Mouse (Mus musculus) midbrain, embryonic 12.5 days (tissue): ENCODE measurements around the gene Il1rapl1. TPM values are rescaled to one million over a fixed set of nuclear protein-coding genes. Genes with fewer than 3 reads are reported as not detected.

Source experiments
- ATAC-seq: fragments of 200-750 bp; cut with Nextera tagmentation; 2 replicates; pipeline ENCODE4 v1.8.0; 2017; ENCODE audit warnings: low read depth, moderate TSS enrichment, moderate library complexity; ENCODE audit not compliant: low FRiP score
- H3K27ac ChIP-seq: fragments of 300-500 bp; sonication (generic); replicated peaks from 2 replicates; pipeline ENCODE4 v1.5.1; 2016; ENCODE audit warnings: mild to moderate bottlenecking
- H3K27me3 ChIP-seq: fragments of 300-500 bp; sonication (generic); 2 replicates; pipeline ENCODE4 v1.6.1; 2016; ENCODE audit warnings: mild to moderate bottlenecking
- H3K36me3 ChIP-seq: fragments of 300-500 bp; sonication (generic); 2 replicates; pipeline ENCODE4 v1.6.1; 2016
- H3K4me1 ChIP-seq: fragments of 300-500 bp; sonication (generic); 2 replicates; pipeline ENCODE4 v1.6.1; 2016
- H3K4me2 ChIP-seq: fragments of 300-500 bp; sonication (generic); replicated peaks from 2 replicates; pipeline ENCODE4 v1.6.1; 2016; ENCODE audit warnings: mild to moderate bottlenecking, moderate library complexity
- H3K4me3 ChIP-seq: fragments of 300-500 bp; sonication (generic); 2 replicates; pipeline ENCODE4 v1.5.1; 2016; ENCODE audit warnings: mild to moderate bottlenecking
- H3K9ac ChIP-seq: fragments of 300-500 bp; sonication (generic); replicated peaks from 2 replicates; pipeline ENCODE4 v1.6.1; 2016; ENCODE audit warnings: mild to moderate bottlenecking, moderate library complexity
- H3K9me3 ChIP-seq: fragments of 300-500 bp; sonication (generic); 2 replicates; pipeline ENCODE4 v1.6.1; 2016; ENCODE audit warnings: mild to moderate bottlenecking
- WGBS: fragments of 180-500 bp; shearing (Covaris S2); methylation state at CpG from one replicate; pipeline ENCODE4 v1.1.7; 2016; 5-methylcytosine and 5-hydroxymethylcytosine counted together
- polyA plus RNA-seq: library from polyadenylated mRNA; unstranded; fragments of >200 nt; fragmentation: Nextera tagmentation; extraction: Ambion mirVana; gene quantifications from 2 replicates; pipeline ENCODE4 v1.2.1, GENCODE M21; 2016

Gene Il1rapl1
- polyA plus RNA-seq = 2.0 TPM in 2 replicates

- no peaks in the 10 kb centered on the region for H3K9me3 ChIP-seq
- no peaks in the 10 kb centered on the region for H3K27me3 ChIP-seq
- H3K4me2 ChIP-seq = peak within 1 kb of the TSS; percentile 52
- peak within 1 kb of the TSS; percentile 40 for H3K4me3 ChIP-seq
- WGBS = 26% methylated on average over 12 of the region's 12 CpGs
- no peak within 1 kb of the TSS for H3K27ac ChIP-seq
- no peaks in the 10 kb centered on the region for H3K4me1 ChIP-seq
- peak within 1 kb of the TSS; percentile 34; the same call in 1 of the 2 replicates for H3K9ac ChIP-seq
- peak; percentile 79 for ATAC-seq
- no peaks in the 10 kb centered on the region for H3K36me3 ChIP-seq
These were observed at the start of gene Il1rapl1 for GRCm38 (mm10) chrX:88115609-88116073. Gene Il1rapl1 (minus strand): TSS chrX:88115645.

GRCm38 (mm10) chrX:88158037-88158436 lies 42.6 kb upstream of the Il1rapl1 start:
- WGBS = 45% methylated on average over 2 of the region's 2 CpGs
- Histone ChIP-seq H3K9ac (no peak overlapping the region), H3K4me1 (no peaks in the 10 kb centered on the region), H3K4me2 (no peak overlapping the region), H3K27me3 (no peaks in the 10 kb centered on the region), H3K27ac (no peak overlapping the region), H3K4me3 (no peak overlapping the region), H3K9me3 (no peaks in the 10 kb centered on the region), H3K36me3 (no peaks in the 10 kb centered on the region)
- peak; percentile 70; the same call in 1 of the 2 replicates for ATAC-seq

- H3K4me1 ChIP-seq = no peaks in the 10 kb centered on the region
- H3K9ac ChIP-seq = no peak overlapping the region
- no peaks in the 10 kb centered on the region for H3K9me3 ChIP-seq
- WGBS = 63% methylated on average over 3 of the region's 3 CpGs
- H3K27ac ChIP-seq = no peak overlapping the region
- no peak for ATAC-seq
- H3K4me2 ChIP-seq = no peak overlapping the region
- no peaks in the 10 kb centered on the region for H3K27me3 ChIP-seq
- no peak overlapping the region for H3K4me3 ChIP-seq
- no peaks in the 10 kb centered on the region for H3K36me3 ChIP-seq
These were observed 10.2 kb upstream of the Il1rapl1 start for GRCm38 (mm10) chrX:88125612-88126011.

GRCm38 (mm10) chrX:88120070-88120469 lies 4.6 kb upstream of the Il1rapl1 start:
- Histone ChIP-seq H3K4me3 (no peak overlapping the region), H3K4me2 (no peak overlapping the region), H3K27me3 (no peaks in the 10 kb centered on the region), H3K36me3 (no peaks in the 10 kb centered on the region), H3K9me3 (no peaks in the 10 kb centered on the region), H3K27ac (no peak overlapping the region), H3K9ac (no peak overlapping the region), H3K4me1 (no peaks in the 10 kb centered on the region)
- ATAC-seq = no peak
- 82% methylated on average over 3 of the region's 3 CpGs for WGBS

- Histone ChIP-seq H3K4me3 (no peak overlapping the region), H3K27me3 (no peaks in the 10 kb centered on the region), H3K9me3 (no peaks in the 10 kb centered on the region), H3K4me1 (no peaks in the 10 kb centered on the region), H3K4me2 (no peak overlapping the region), H3K36me3 (no peaks in the 10 kb centered on the region), H3K27ac (no peak overlapping the region), H3K9ac (no peak overlapping the region)
- ATAC-seq = no peak
- 39% methylated on average over 3 of the region's 3 CpGs for WGBS
These were observed 2.4 kb upstream of the Il1rapl1 start for GRCm38 (mm10) chrX:88117858-88118257.

GRCm38 (mm10) chrX:88116326-88116725 lies 881 bp upstream of the Il1rapl1 start:
- 13% methylated on average over 3 of the region's 3 CpGs for WGBS
- H3K4me3 ChIP-seq = peak overlapping the region; percentile 40
- ATAC-seq = no peak

GRCm38 (mm10) chrX:88113561-88113960 lies 1.9 kb downstream of the Il1rapl1 start:
- Histone ChIP-seq H3K36me3 (no peaks in the 10 kb centered on the region), H3K4me1 (no peaks in the 10 kb centered on the region), H3K27me3 (no peaks in the 10 kb centered on the region), H3K9me3 (no peaks in the 10 kb centered on the region), H3K4me2 (peak overlapping the region; percentile 19), H3K27ac (no peak overlapping the region), H3K9ac (no peak overlapping the region), H3K4me3 (0 out of 2 replicates have a peak overlapping the region, but pooled peaks have one; percentile 7)
- 51% methylated on average over 6 of the region's 6 CpGs for WGBS
- no peak for ATAC-seq

More at GRCm38 (mm10) chrX:88116326-88116725, 881 bp upstream of the Il1rapl1 start:
- Histone ChIP-seq H3K9ac (no peak overlapping the region), H3K27me3 (no peaks in the 10 kb centered on the region), H3K9me3 (no peaks in the 10 kb centered on the region), H3K27ac (no peak overlapping the region), H3K4me1 (no peaks in the 10 kb centered on the region), H3K4me2 (peak overlapping the region; percentile 52), H3K36me3 (no peaks in the 10 kb centered on the region)

- no peak overlapping the region for H3K4me3 ChIP-seq
- H3K9ac ChIP-seq = no peak overlapping the region
- H3K9me3 ChIP-seq = no peaks in the 10 kb centered on the region
- 41% methylated on average over 2 of the region's 2 CpGs for WGBS
- ATAC-seq = no peak
- no peak overlapping the region for H3K4me2 ChIP-seq
- H3K27me3 ChIP-seq = no peaks in the 10 kb centered on the region
- no peak overlapping the region for H3K27ac ChIP-seq
- no peaks in the 10 kb centered on the region for H3K36me3 ChIP-seq
- no peaks in the 10 kb centered on the region for H3K4me1 ChIP-seq
These were observed 3.2 kb downstream of the Il1rapl1 start for GRCm38 (mm10) chrX:88112254-88112653.

- Histone ChIP-seq H3K9ac (no peak overlapping the region), H3K4me2 (no peak overlapping the region), H3K4me3 (no peak overlapping the region), H3K36me3 (no peaks in the 10 kb centered on the region), H3K9me3 (no peaks in the 10 kb centered on the region), H3K27ac (no peak overlapping the region), H3K27me3 (no peaks in the 10 kb centered on the region), H3K4me1 (no peaks in the 10 kb centered on the region)
- ATAC-seq = no peak
- 71% methylated on average over 2 of the region's 2 CpGs for WGBS
These were observed 5.7 kb downstream of the Il1rapl1 start for GRCm38 (mm10) chrX:88109733-88110132.

GRCm38 (mm10) chrX:88093936-88094569 lies 21.4 kb downstream of the Il1rapl1 start:
- Histone ChIP-seq H3K36me3 (no peaks in the 10 kb centered on the region), H3K27ac (no peak overlapping the region), H3K27me3 (no peaks in the 10 kb centered on the region), H3K4me1 (no peaks in the 10 kb centered on the region), H3K9me3 (no peaks in the 10 kb centered on the region), H3K4me3 (no peak overlapping the region), H3K9ac (no peak overlapping the region), H3K4me2 (no peak overlapping the region)
- no peak for ATAC-seq

- WGBS = 63% methylated on average over 2 of the region's 2 CpGs
- H3K9ac ChIP-seq = no peak overlapping the region
- no peak for ATAC-seq
- H3K9me3 ChIP-seq = no peaks in the 10 kb centered on the region
- no peaks in the 10 kb centered on the region for H3K27me3 ChIP-seq
- H3K4me2 ChIP-seq = no peak overlapping the region
- no peak overlapping the region for H3K4me3 ChIP-seq
- no peak overlapping the region for H3K27ac ChIP-seq
- no peaks in the 10 kb centered on the region for H3K4me1 ChIP-seq
- no peaks in the 10 kb centered on the region for H3K36me3 ChIP-seq
These were observed 25.6 kb downstream of the Il1rapl1 start for GRCm38 (mm10) chrX:88089873-88090272.

- no peak for ATAC-seq
- no peak overlapping the region for H3K4me3 ChIP-seq
- no peaks in the 10 kb centered on the region for H3K27me3 ChIP-seq
- H3K36me3 ChIP-seq = no peaks in the 10 kb centered on the region
- WGBS = 39% methylated on average over 7 of the region's 7 CpGs
- H3K9ac ChIP-seq = no peak overlapping the region
- H3K9me3 ChIP-seq = no peaks in the 10 kb centered on the region
- H3K4me1 ChIP-seq = no peaks in the 10 kb centered on the region
- H3K4me2 ChIP-seq = no peak overlapping the region
- no peak overlapping the region for H3K27ac ChIP-seq
These were observed 42.6 kb downstream of the Il1rapl1 start for GRCm38 (mm10) chrX:88072741-88073419.
